Mouse (Mus musculus) hindbrain, embryonic 16.5 days (tissue): ENCODE measurements at regions not wholly inside any gene's neighbourhood (a gene's known extent, or its start where the extent isn't known, plus 50 kb on each side); places are given as distances from the start of the nearest gene placed in this dataset.

Source experiments
- ATAC-seq: fragments of 200-750 bp; cut with Nextera tagmentation; 2 replicates; pipeline ENCODE4 v1.8.0; 2017; ENCODE audit warnings: moderate TSS enrichment, moderate library complexity
- H3K27ac ChIP-seq: fragments of 300-500 bp; sonication (generic); 2 replicates; pipeline ENCODE4 v1.5.1; 2014; ENCODE audit warnings: low read depth, mild to moderate bottlenecking, control low read depth, low read length, moderate library complexity
- H3K27me3 ChIP-seq: fragments of 300-500 bp; sonication (generic); replicated peaks from 2 replicates; pipeline ENCODE4 v1.6.1; 2014; ENCODE audit warnings: low read length; ENCODE audit not compliant: control insufficient read depth, insufficient read depth
- H3K36me3 ChIP-seq: fragments of 300-500 bp; sonication (generic); 2 replicates; pipeline ENCODE4 v1.6.1; 2014; ENCODE audit warnings: mild to moderate bottlenecking, low read length, moderate library complexity, mixed read lengths; ENCODE audit not compliant: control insufficient read depth, insufficient read depth
- H3K4me1 ChIP-seq: fragments of 300-500 bp; sonication (generic); 2 replicates; pipeline ENCODE4 v1.6.1; 2014; ENCODE audit warnings: low read depth, low read length; ENCODE audit not compliant: control insufficient read depth, insufficient read depth
- H3K4me2 ChIP-seq: fragments of 300-500 bp; sonication (generic); 2 replicates; pipeline ENCODE4 v1.6.1; 2014; ENCODE audit warnings: mild to moderate bottlenecking, low read length, control low read depth, moderate library complexity
- H3K4me3 ChIP-seq: fragments of 300-500 bp; sonication (generic); 2 replicates; pipeline ENCODE4 v1.5.1; 2014; ENCODE audit warnings: mild to moderate bottlenecking, low read length, control low read depth, moderate library complexity
- H3K9ac ChIP-seq: fragments of 300-500 bp; sonication (generic); 2 replicates; pipeline ENCODE4 v1.6.1; 2014; ENCODE audit warnings: low read depth, mild to moderate bottlenecking, control low read depth, low read length, moderate library complexity
- H3K9me3 ChIP-seq: fragments of 300-500 bp; sonication (generic); 2 replicates; pipeline ENCODE4 v1.6.1; 2014; ENCODE audit warnings: mild to moderate bottlenecking, low read length, moderate library complexity; ENCODE audit not compliant: control insufficient read depth
- WGBS: fragments of 180-500 bp; shearing (Covaris S2); extraction: QIAGEN DNeasy Blood & Tissue Kit; methylation state at CpG from one replicate; pipeline ENCODE4 v1.1.7; 2014; 5-methylcytosine and 5-hydroxymethylcytosine counted together

- Histone ChIP-seq H3K4me1 (peaks cover 2% of the 10 kb centered on the region; the same call in 1 of the 2 replicates), H3K27ac (no peak overlapping the region), H3K9ac (no peak overlapping the region), H3K27me3 (no peaks in the 10 kb centered on the region), H3K36me3 (no peaks in the 10 kb centered on the region), H3K4me3 (no peak overlapping the region), H3K4me2 (no peak overlapping the region), H3K9me3 (no peaks in the 10 kb centered on the region)
- 48% methylated on average over 14 of the region's 14 CpGs for WGBS
- peak; percentile 40; the same call in 1 of the 2 replicates for ATAC-seq
Observed at GRCm38 (mm10) chr4:95185113-95185915, 133.3 kb upstream of the Jun start.

GRCm38 (mm10) chr4:95185916-95186200, 133.8 kb upstream of the Jun start:
- Histone ChIP-seq H3K27ac (no peak overlapping the region), H3K9ac (no peak overlapping the region), H3K9me3 (no peaks in the 10 kb centered on the region), H3K4me2 (no peak overlapping the region), H3K36me3 (no peaks in the 10 kb centered on the region), H3K4me1 (peaks cover 2% of the 10 kb centered on the region; the same call in 1 of the 2 replicates), H3K4me3 (no peak overlapping the region), H3K27me3 (no peaks in the 10 kb centered on the region)
- peak; percentile 53; the same call in 1 of the 2 replicates for ATAC-seq
- WGBS: 55% methylated on average over 3 of the region's 3 CpGs

GRCm38 (mm10) chr4:95188107-95188506, 136.1 kb upstream of the Jun start:
- Histone ChIP-seq H3K4me3 (no peak overlapping the region), H3K36me3 (no peaks in the 10 kb centered on the region), H3K9ac (no peak overlapping the region), H3K4me2 (no peak overlapping the region), H3K27me3 (no peaks in the 10 kb centered on the region), H3K27ac (no peak overlapping the region), H3K9me3 (no peaks in the 10 kb centered on the region), H3K4me1 (peaks cover 2% of the 10 kb centered on the region; the same call in 1 of the 2 replicates)
- WGBS: 95% methylated on average over 3 of the region's 3 CpGs
- ATAC-seq: no peak

GRCm38 (mm10) chr4:95191654-95192406, 139.8 kb upstream of the Jun start:
- WGBS: 85% methylated on average over 7 of the region's 7 CpGs
- Histone ChIP-seq H3K9me3 (no peaks in the 10 kb centered on the region), H3K4me3 (no peak overlapping the region), H3K4me1 (no peaks in the 10 kb centered on the region), H3K36me3 (no peaks in the 10 kb centered on the region), H3K9ac (no peak overlapping the region), H3K27me3 (no peaks in the 10 kb centered on the region), H3K4me2 (no peak overlapping the region), H3K27ac (no peak overlapping the region)
- no peak for ATAC-seq

- no peak overlapping the region for H3K27ac ChIP-seq
- H3K4me1 ChIP-seq: no peaks in the 10 kb centered on the region
- H3K9ac ChIP-seq: no peak overlapping the region
- no peak overlapping the region for H3K4me3 ChIP-seq
- H3K9me3 ChIP-seq: no peaks in the 10 kb centered on the region
- H3K36me3 ChIP-seq: no peaks in the 10 kb centered on the region
- no peak for ATAC-seq
- H3K27me3 ChIP-seq: no peaks in the 10 kb centered on the region
- H3K4me2 ChIP-seq: no peak overlapping the region
Observed at GRCm38 (mm10) chr4:95192562-95192961, 140.5 kb upstream of the Jun start.

GRCm38 (mm10) chr4:95193028-95193427, 141.0 kb upstream of the Jun start:
- Histone ChIP-seq H3K9me3 (no peaks in the 10 kb centered on the region), H3K4me1 (no peaks in the 10 kb centered on the region), H3K36me3 (no peaks in the 10 kb centered on the region), H3K9ac (no peak overlapping the region), H3K4me3 (no peak overlapping the region), H3K4me2 (no peak overlapping the region), H3K27me3 (no peaks in the 10 kb centered on the region), H3K27ac (no peak overlapping the region)
- 59% methylated on average over 4 of the region's 4 CpGs for WGBS
- ATAC-seq: no peak

- Histone ChIP-seq H3K36me3 (no peaks in the 10 kb centered on the region), H3K9ac (no peak overlapping the region), H3K4me1 (no peaks in the 10 kb centered on the region), H3K4me2 (no peak overlapping the region), H3K4me3 (no peak overlapping the region), H3K27me3 (no peaks in the 10 kb centered on the region), H3K27ac (no peak overlapping the region), H3K9me3 (no peaks in the 10 kb centered on the region)
- ATAC-seq: no peak
- 89% methylated on average over 4 of the region's 4 CpGs for WGBS
Observed at GRCm38 (mm10) chr4:95193473-95193872, 141.5 kb upstream of the Jun start.

- ATAC-seq: no peak
- no peaks in the 10 kb centered on the region for H3K36me3 ChIP-seq
- 81% methylated on average over 5 of the region's 5 CpGs for WGBS
- H3K27ac ChIP-seq: no peak overlapping the region
- no peak overlapping the region for H3K4me3 ChIP-seq
- no peaks in the 10 kb centered on the region for H3K9me3 ChIP-seq
- no peaks in the 10 kb centered on the region for H3K27me3 ChIP-seq
- H3K9ac ChIP-seq: no peak overlapping the region
- H3K4me2 ChIP-seq: no peak overlapping the region
- H3K4me1 ChIP-seq: no peaks in the 10 kb centered on the region
Observed at GRCm38 (mm10) chr4:95194621-95195455, 142.8 kb upstream of the Jun start.

- ATAC-seq: no peak
- Histone ChIP-seq H3K27me3 (no peaks in the 10 kb centered on the region), H3K9me3 (no peaks in the 10 kb centered on the region), H3K4me3 (no peak overlapping the region), H3K27ac (no peak overlapping the region), H3K4me2 (no peak overlapping the region), H3K9ac (no peak overlapping the region), H3K4me1 (no peaks in the 10 kb centered on the region), H3K36me3 (no peaks in the 10 kb centered on the region)
- 80% methylated on average over 2 of the region's 2 CpGs for whole genome bisulfite sequencing
Observed at GRCm38 (mm10) chr4:95196106-95196505, 144.1 kb upstream of the Jun start.
